ENCODE assay signal across 17 mouse cellular contexts in the genomic region with DNA sequence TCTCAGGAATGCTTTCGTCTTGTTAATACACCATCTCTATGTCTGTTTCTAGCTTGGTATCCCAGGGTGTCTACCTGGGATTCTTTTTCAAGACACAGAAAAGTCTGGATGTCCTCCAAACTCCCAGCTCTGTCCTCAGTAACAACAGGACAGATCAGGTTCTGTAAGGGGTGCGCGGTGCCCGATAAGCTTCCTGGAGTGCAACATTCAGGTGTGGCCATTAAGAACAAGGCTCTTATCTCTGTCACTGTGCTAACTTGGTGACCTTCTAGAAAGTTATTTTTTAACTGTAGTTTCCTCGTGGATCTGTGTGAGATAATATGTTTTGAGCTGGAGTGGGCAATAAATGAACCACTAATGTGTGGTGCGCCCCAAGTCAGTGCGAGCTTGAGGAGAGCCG. TPM values are rescaled to one million over a fixed set of nuclear protein-coding genes. Genes with fewer than 3 reads are reported as not detected.
A peak's percentile ranks its signal among the peaks of the same experiment; 100 is the strongest.
DNase-seq lines count a peak whose midpoint lies in the region; ATAC-seq and TF ChIP-seq lines count a peak whose summit lies in the region.
"Had no signal": no experiment of that assay in that cellular context is flagged by ENCODE, and none has a peak within 500 bp of the region (broad histone marks: within the 10 kb centered on the region; RNA-seq: fewer than 3 reads in every experiment).

No protein-coding gene starts in this region.

- WGBS in heart, embryonic 12.5 days = 88% methylated on average over 8 of the region's 8 CpGs
- WGBS in intestine, embryonic 14.5 days = 79% methylated on average over 8 of the region's 8 CpGs
- WGBS in liver, embryonic 14.5 days (ENCODE audit: insufficient replicate concordance) = 26% methylated on average over 8 of the region's 8 CpGs
- 73% methylated on average over 8 of the region's 8 CpGs for WGBS in stomach, embryonic 15.5 days
- WGBS in hindbrain, embryonic 11.5 days = 92% methylated on average over 8 of the region's 8 CpGs
- WGBS in hindbrain, embryonic 14.5 days = 94% methylated on average over 8 of the region's 8 CpGs

- H3K27me3 ChIP-seq in heart, embryonic 12.5 days (replicated peaks) = no peaks in the 10 kb centered on the region
- no peaks in the 10 kb centered on the region for H3K27me3 ChIP-seq in intestine, embryonic 14.5 days (replicated peaks; ENCODE audit: control insufficient read depth, insufficient read depth, low read length)
- no peaks in the 10 kb centered on the region for H3K27me3 ChIP-seq in liver, embryonic 14.5 days (ENCODE audit: control insufficient read depth, insufficient read depth, low read length)
- no peaks in the 10 kb centered on the region for H3K27me3 ChIP-seq in stomach, embryonic 15.5 days (replicated peaks)
- no peaks in the 10 kb centered on the region for H3K27me3 ChIP-seq in hindbrain, embryonic 11.5 days (ENCODE audit: control insufficient read depth, insufficient read depth, low read length)
- H3K27me3 ChIP-seq in hindbrain, embryonic 14.5 days (ENCODE audit: control insufficient read depth, insufficient read depth, low read length) = no peaks in the 10 kb centered on the region
- H3K27me3 ChIP-seq: forebrain, embryonic 12.5 days; hindbrain, embryonic 12.5 days; limb, embryonic 15.5 days had no signal

- H3K9ac ChIP-seq in heart, embryonic 12.5 days = no peak overlapping the region
- H3K9ac ChIP-seq in intestine, embryonic 14.5 days (ENCODE audit: low read length) = no peak overlapping the region
- H3K9ac ChIP-seq in liver, embryonic 14.5 days (replicated peaks) = peak overlapping the region; percentile 56
- H3K9ac ChIP-seq in stomach, embryonic 15.5 days = no peak overlapping the region
- H3K9ac ChIP-seq in hindbrain, embryonic 11.5 days (ENCODE audit: low read depth, low read length) = no peak overlapping the region
- no peak overlapping the region for H3K9ac ChIP-seq in hindbrain, embryonic 14.5 days
- H3K9ac ChIP-seq: forebrain, embryonic 12.5 days; hindbrain, embryonic 12.5 days; limb, embryonic 15.5 days had no signal

- TF ChIP-seq EP300 in liver, embryonic 14.5 days (IDR thresholded peaks at IDR 0.05; ENCODE audit: low read depth) = peak; percentile 86

- no peak for DNase-seq in heart, postnatal 10 days
- no peak for DNase-seq in intestine, embryonic 14.5 days (ENCODE audit: low spot score)
- peak; percentile 72 to 75 (median 72) for DNase-seq in liver, embryonic 14.5 days (ENCODE audit: low read depth in 3 of 3, low spot score in 3 of 3)
- DNase-seq in hindbrain, embryonic 11.5 days (ENCODE audit: low spot score) = no peak
- no peak for DNase-seq in layer of hippocampus, postnatal 36 days
- no peak for DNase-seq in hindbrain, embryonic 14.5 days (ENCODE audit: low spot score)
- DNase-seq: cerebellum, adult 8-10 months; heart, adult 11 months; kidney, adult 18-20 months; kidney, postnatal 36 days; lung, postnatal 10 days; spleen, adult 18-20 months had no signal

- no peak overlapping the region for H3K4me2 ChIP-seq in heart, embryonic 12.5 days
- H3K4me2 ChIP-seq in intestine, embryonic 14.5 days (ENCODE audit: low read length) = no peak overlapping the region
- peak overlapping the region; percentile 67 for H3K4me2 ChIP-seq in liver, embryonic 14.5 days (ENCODE audit: low read depth)
- H3K4me2 ChIP-seq in stomach, embryonic 15.5 days = no peak overlapping the region
- no peak overlapping the region for H3K4me2 ChIP-seq in hindbrain, embryonic 11.5 days (replicated peaks; ENCODE audit: low read depth, low read length)
- no peak overlapping the region for H3K4me2 ChIP-seq in hindbrain, embryonic 14.5 days (replicated peaks)
- H3K4me2 ChIP-seq: forebrain, embryonic 12.5 days; hindbrain, embryonic 12.5 days; limb, embryonic 15.5 days had no signal

- no peak overlapping the region for H3K27ac ChIP-seq in heart, embryonic 12.5 days (ENCODE audit: poor library complexity, severe bottlenecking)
- peak overlapping the region; percentile 16 for H3K27ac ChIP-seq in intestine, embryonic 14.5 days (ENCODE audit: low read depth)
- peak overlapping the region; percentile 99 for H3K27ac ChIP-seq in liver, embryonic 14.5 days
- H3K27ac ChIP-seq in stomach, embryonic 15.5 days = peak overlapping the region; percentile 16
- H3K27ac ChIP-seq in hindbrain, embryonic 11.5 days (ENCODE audit: low read depth, low read length) = no peak overlapping the region
- H3K27ac ChIP-seq in hindbrain, embryonic 14.5 days = no peak overlapping the region
- H3K27ac ChIP-seq: forebrain, embryonic 12.5 days; hindbrain, embryonic 12.5 days; limb, embryonic 15.5 days had no signal

- intact Hi-C loops in heart, postnatal 10 days (cut with DNase I) = no loop called here

- H3K36me3 ChIP-seq in heart, embryonic 12.5 days = no peaks in the 10 kb centered on the region
- H3K36me3 ChIP-seq in intestine, embryonic 14.5 days (ENCODE audit: control insufficient read depth, insufficient read depth, low read length) = no peaks in the 10 kb centered on the region
- H3K36me3 ChIP-seq in liver, embryonic 14.5 days (replicated peaks; ENCODE audit: control insufficient read depth, insufficient read depth, low read depth) = no peaks in the 10 kb centered on the region
- H3K36me3 ChIP-seq in stomach, embryonic 15.5 days = no peaks in the 10 kb centered on the region
- no peaks in the 10 kb centered on the region for H3K36me3 ChIP-seq in hindbrain, embryonic 11.5 days (ENCODE audit: control insufficient read depth, insufficient read depth, low read length)
- H3K36me3 ChIP-seq in hindbrain, embryonic 14.5 days (replicated peaks; ENCODE audit: control insufficient read depth, insufficient read depth) = no peaks in the 10 kb centered on the region
- H3K36me3 ChIP-seq: forebrain, embryonic 12.5 days; hindbrain, embryonic 12.5 days; limb, embryonic 15.5 days had no signal

- H3K4me3 ChIP-seq in heart, embryonic 12.5 days = no peak overlapping the region
- no peak overlapping the region for H3K4me3 ChIP-seq in intestine, embryonic 14.5 days (ENCODE audit: low read depth, low read length)
- no peak overlapping the region for H3K4me3 ChIP-seq in liver, embryonic 14.5 days (ENCODE audit: insufficient read depth in 1 of 2, low read depth in 2 of 2, low read length in 2 of 2)
- no peak overlapping the region for H3K4me3 ChIP-seq in stomach, embryonic 15.5 days (replicated peaks)
- H3K4me3 ChIP-seq in hindbrain, embryonic 11.5 days (ENCODE audit: low read depth, low read length) = no peak overlapping the region
- no peak overlapping the region for H3K4me3 ChIP-seq in hindbrain, embryonic 14.5 days (replicated peaks; ENCODE audit: low read length)
- H3K4me3 ChIP-seq: forebrain, embryonic 12.5 days; hindbrain, embryonic 12.5 days; limb, embryonic 15.5 days had no signal

- ATAC-seq in heart, embryonic 12.5 days (ENCODE audit: insufficient number of reproducible peaks, low FRiP score) = peak; percentile 73; the same call in 1 of the 2 replicates
- peak; percentile 76; the same call in 1 of the 2 replicates for ATAC-seq in intestine, embryonic 14.5 days (replicated peaks; ENCODE audit: low FRiP score, low TSS enrichment, low read depth)
- peak; percentile 86 for ATAC-seq in liver, embryonic 14.5 days (ENCODE audit: insufficient read depth)
- ATAC-seq in stomach, embryonic 15.5 days (ENCODE audit: insufficient read depth, low FRiP score, low read depth) = peak; percentile 90
- ATAC-seq in hindbrain, embryonic 11.5 days (ENCODE audit: low FRiP score) = no peak
- ATAC-seq in hindbrain, embryonic 14.5 days (ENCODE audit: low FRiP score) = no peak

- no peaks in the 10 kb centered on the region for H3K9me3 ChIP-seq in heart, embryonic 12.5 days (replicated peaks)
- no peaks in the 10 kb centered on the region for H3K9me3 ChIP-seq in intestine, embryonic 14.5 days (ENCODE audit: control insufficient read depth, low read length)
- no peaks in the 10 kb centered on the region for H3K9me3 ChIP-seq in liver, embryonic 14.5 days (ENCODE audit: control insufficient read depth, low read length)
- H3K9me3 ChIP-seq in stomach, embryonic 15.5 days = no peaks in the 10 kb centered on the region
- H3K9me3 ChIP-seq in hindbrain, embryonic 11.5 days (ENCODE audit: control insufficient read depth, low read length) = no peaks in the 10 kb centered on the region
- no peaks in the 10 kb centered on the region for H3K9me3 ChIP-seq in hindbrain, embryonic 14.5 days (ENCODE audit: control insufficient read depth, low read length)
- H3K9me3 ChIP-seq: forebrain, embryonic 12.5 days; hindbrain, embryonic 12.5 days; limb, embryonic 15.5 days had no signal

- H3K4me1 ChIP-seq in heart, embryonic 12.5 days (replicated peaks) = no peaks in the 10 kb centered on the region
- H3K4me1 ChIP-seq in intestine, embryonic 14.5 days (replicated peaks; ENCODE audit: control insufficient read depth, insufficient read depth, low read length) = no peaks in the 10 kb centered on the region
- peaks cover 61 to 62% of the 10 kb centered on the region in 2 experiments for H3K4me1 ChIP-seq in liver, embryonic 14.5 days (replicated peaks; ENCODE audit: control insufficient read depth in 2 of 2, insufficient read depth in 2 of 2, low read length in 1 of 2)
- H3K4me1 ChIP-seq in stomach, embryonic 15.5 days = no peaks in the 10 kb centered on the region
- H3K4me1 ChIP-seq in hindbrain, embryonic 11.5 days (replicated peaks; ENCODE audit: control insufficient read depth, insufficient read depth, low read length) = no peaks in the 10 kb centered on the region
- no peaks in the 10 kb centered on the region for H3K4me1 ChIP-seq in hindbrain, embryonic 14.5 days (replicated peaks; ENCODE audit: control insufficient read depth, insufficient read depth, low read length)
- H3K4me1 ChIP-seq: forebrain, embryonic 12.5 days; hindbrain, embryonic 12.5 days; limb, embryonic 15.5 days had no signal

- no peak for TF ChIP-seq CTCF in liver, embryonic 14.5 days (IDR thresholded peaks at IDR 0.05; ENCODE audit: low read depth)

RNA-seq across cellular contexts. Expression of a gene that starts 41.0 kb away (rescaled TPM):
- polyA plus RNA-seq in heart, embryonic 12.5 days (2016; fragmentation: Nextera tagmentation; extraction: Ambion mirVana) = 80.2 and 80.8 TPM in 2 replicates
- 10 to 100 TPM; 44.6 to 45.7 TPM for total RNA-seq in heart, postnatal 10 days (2021)
- 82.1 and 83.1 TPM in 2 replicates for polyA plus RNA-seq in intestine, embryonic 14.5 days (2014; fragmentation: Nextera tagmentation; extraction: Ambion mirVana)
- polyA plus RNA-seq in liver, embryonic 14.5 days (2012; rRNA removed) = 36.3 and 46.0 TPM in 2 replicates
- polyA plus RNA-seq in liver, embryonic 14.5 days (2014; fragmentation: Nextera tagmentation; extraction: Ambion mirVana) = 41.6 and 43.3 TPM in 2 replicates
- 82.8 and 86.4 TPM in 2 replicates for polyA plus RNA-seq in stomach, embryonic 15.5 days (2015; fragmentation: Nextera tagmentation; extraction: Ambion mirVana)
- polyA plus RNA-seq in hindbrain, embryonic 11.5 days (2014; fragmentation: Nextera tagmentation; extraction: Ambion mirVana) = 52.1 and 64.0 TPM in 2 replicates
- 10 to 100 TPM; 50.7 to 61.0 TPM for total RNA-seq in layer of hippocampus, postnatal 36 days (2021)
- polyA plus RNA-seq in hindbrain, embryonic 14.5 days (2014; fragmentation: Nextera tagmentation; extraction: Ambion mirVana) = 39.0 and 45.4 TPM in 2 replicates

Comparison
In these comparisons a context has a peak if more than half of its experiments do, and no peak if none do; other contexts are left out.
1. ATAC-seq: peak in heart, embryonic 12.5 days (single experiment), intestine, embryonic 14.5 days (single experiment), liver, embryonic 14.5 days (single experiment) and stomach, embryonic 15.5 days (single experiment); none in hindbrain, embryonic 11.5 days (single experiment) and hindbrain, embryonic 14.5 days (single experiment).
2. H3K27ac ChIP-seq: peak in intestine, embryonic 14.5 days (single experiment), liver, embryonic 14.5 days (single experiment) and stomach, embryonic 15.5 days (single experiment); none in heart, embryonic 12.5 days (single experiment), hindbrain, embryonic 11.5 days (single experiment) and hindbrain, embryonic 14.5 days (single experiment).
3. DNase-seq: peak in liver, embryonic 14.5 days (3 of 3); none in heart, postnatal 10 days (0 of 2), intestine, embryonic 14.5 days (single experiment), hindbrain, embryonic 11.5 days (single experiment), layer of hippocampus, postnatal 36 days (0 of 2) and hindbrain, embryonic 14.5 days (single experiment).